ENCODE assay signal across 24 mouse cellular contexts in the genomic region with DNA sequence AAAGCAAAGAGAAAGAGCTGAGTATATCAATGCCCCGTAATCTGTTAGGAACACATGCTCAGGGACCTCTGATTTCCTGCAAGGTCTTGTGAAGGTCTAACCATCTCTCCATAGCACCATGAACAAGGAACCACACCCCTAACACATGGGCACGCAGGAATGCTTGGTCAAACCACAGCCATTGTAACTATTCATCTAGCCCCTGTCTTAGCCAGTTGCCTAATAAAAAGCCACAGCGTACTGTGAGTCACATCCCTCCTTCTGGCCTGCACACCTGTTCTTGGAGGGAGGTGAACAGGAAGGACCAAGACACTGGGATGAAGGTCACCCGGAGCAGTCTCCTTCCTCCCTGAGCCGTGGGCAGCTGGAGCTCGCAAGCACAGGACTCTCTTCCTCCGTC.
DNase-seq lines count a peak whose midpoint lies in the region; ATAC-seq and TF ChIP-seq lines count a peak whose summit lies in the region.
"Had no signal": no experiment of that assay in that cellular context is flagged by ENCODE, and none has a peak within 500 bp of the region (broad histone marks: within the 10 kb centered on the region; RNA-seq: fewer than 3 reads in every experiment).

No protein-coding gene starts in this region.

- H3K79me3 ChIP-seq in C2C12 (ENCODE audit: low read depth): peaks cover 2% of the 10 kb centered on the region

- DNase-seq in 3134 (ENCODE audit: extremely low read depth, insufficient read length, low spot score) (peak; percentile 78), Patski (ENCODE audit: low read depth, low spot score) (peak; percentile 2)
- DNase-seq in fibroblast of lung, adult 2 months (ENCODE audit: low read depth): peak; percentile 19
- no peak for DNase-seq in layer of hippocampus, adult 2 months (ENCODE audit: low spot score in 2 of 2)
- no peak for DNase-seq in cerebellum, postnatal 14 days
- DNase-seq in layer of hippocampus, adult 9-10 months (ENCODE audit: low spot score): no peak
- DNase-seq: adrenal gland, adult 2 months; adrenal gland, postnatal 25 days; B cell, adult 2 months; cerebellum, adult 11 months; cerebellum, adult 8-10 months; cerebellum, postnatal 25 days; forebrain, postnatal 0 days; gastrocnemius, postnatal 25 days; heart, postnatal 10 days; heart, postnatal 4 days; kidney, adult 2 months had no signal

- CTCF ChIA-PET in Patski (lab: Charles Lee): interaction anchor here (1.2 kb wide), 1 partner anchor 12 kb away, joined by 3 read pairs; no protein-coding TSS in a partner anchor

- H3K27ac ChIP-seq in layer of hippocampus, adult 2 months: no peak overlapping the region
- H3K27ac ChIP-seq: embryonic facial prominence, embryonic 12.5 days; forebrain, embryonic 12.5 days; hindbrain, embryonic 12.5 days; hindbrain, postnatal 0 days; intestine, embryonic 15.5 days had no signal

- no peak overlapping the region for H3ac ChIP-seq in C2C12 (ENCODE audit: control insufficient read depth, insufficient read length, low read depth)

- in situ Hi-C loops in Patski (cut with MboI; ENCODE audit: low pct_unique_long_range_greater_than_20kb): no loop called here

- no peaks in the 10 kb centered on the region for H3K36me3 ChIP-seq in C2C12 (ENCODE audit: control insufficient read depth, insufficient read depth)
- H3K36me3 ChIP-seq: embryonic facial prominence, embryonic 12.5 days; forebrain, embryonic 12.5 days; hindbrain, embryonic 12.5 days; intestine, embryonic 15.5 days had no signal

- TF ChIP-seq CTCF in C2C12 (IDR thresholded peaks at IDR 0.05; ENCODE audit: control insufficient read depth, insufficient read depth, insufficient read length) (no peak), Patski (IDR thresholded peaks at IDR 0.05) (no peak)
- TF ChIP-seq CTCF in layer of hippocampus, adult 2 months (conservative IDR thresholded peaks at IDR 0.05): no peak

- no peaks in the 10 kb centered on the region for H3K27me3 ChIP-seq in C2C12 (ENCODE audit: control insufficient read depth, insufficient read depth, insufficient read length)
- no peaks in the 10 kb centered on the region for H3K27me3 ChIP-seq in Patski
- H3K27me3 ChIP-seq: embryonic facial prominence, embryonic 12.5 days; forebrain, embryonic 12.5 days; hindbrain, embryonic 12.5 days; intestine, embryonic 15.5 days had no signal

- H3K79me2 ChIP-seq in C2C12 (ENCODE audit: control insufficient read depth, insufficient read depth): no peaks in the 10 kb centered on the region

- peak; percentile 51 for ATAC-seq in Patski
- no peak for ATAC-seq in cerebellum, adult (ENCODE audit: insufficient number of reproducible peaks, low FRiP score, low TSS enrichment)
- ATAC-seq: forebrain, postnatal 0 days; hindbrain, postnatal 0 days; intestine, embryonic 15.5 days had no signal

- no peak overlapping the region for H3K4me3 ChIP-seq in C2C12 (ENCODE audit: insufficient read depth, poor library complexity, severe bottlenecking)
- no peak overlapping the region for H3K4me3 ChIP-seq in layer of hippocampus, adult 2 months
- H3K4me3 ChIP-seq: embryonic facial prominence, embryonic 12.5 days; forebrain, embryonic 12.5 days; hindbrain, embryonic 12.5 days; intestine, embryonic 15.5 days had no signal

- POLR2A ChIA-PET in Patski (lab: Charles Lee): no interaction called here

TF ChIP-seq in C2C12, 6 proteins besides CTCF, POLR2A, EP300 and RAD21:
- peak; percentile 100 for TF ChIP-seq MYOD1 (IDR thresholded peaks at IDR 0.05; ENCODE audit: control insufficient read depth, insufficient read length, low read depth)
- TF ChIP-seq USF1 (IDR thresholded peaks at IDR 0.05; ENCODE audit: low read depth): peak; percentile 53
- peak; percentile 94 for TF ChIP-seq MAX (IDR thresholded peaks at IDR 0.05)
- TF ChIP-seq MYOG (IDR thresholded peaks at IDR 0.05; ENCODE audit: control insufficient read depth, extremely low read depth, insufficient read length): no peak
- peak; percentile 79 for TF ChIP-seq FOSL1 (IDR thresholded peaks at IDR 0.05; ENCODE audit: insufficient read depth, low read length, poor library complexity, severe bottlenecking)
- peak; percentile 97 for TF ChIP-seq CEBPB (IDR thresholded peaks at IDR 0.05; ENCODE audit: low read depth)

Comparison
In these comparisons a context has a peak if more than half of its experiments do, and no peak if none do; other contexts are left out.
1. DNase-seq: peak in 3134 (single experiment), Patski (single experiment) and fibroblast of lung, adult 2 months (single experiment); none in layer of hippocampus, adult 2 months (0 of 2), cerebellum, postnatal 14 days (0 of 2) and layer of hippocampus, adult 9-10 months (single experiment).